Mouse (Mus musculus) lung, postnatal 0 days (tissue): ENCODE data around the gene Acot6.

Source experiments
- CTCF ChIP-seq: IDR thresholded peaks from 2 replicates; pipeline ENCODE4 v1.5.1; 2016; ENCODE audit warnings: antibody characterized with exemption, mild to moderate bottlenecking
- EP300 ChIP-seq: IDR thresholded peaks from 2 replicates; pipeline ENCODE4 v1.6.1; 2016; ENCODE audit warnings: antibody characterized with exemption, mild to moderate bottlenecking, control low read depth

DNA sequence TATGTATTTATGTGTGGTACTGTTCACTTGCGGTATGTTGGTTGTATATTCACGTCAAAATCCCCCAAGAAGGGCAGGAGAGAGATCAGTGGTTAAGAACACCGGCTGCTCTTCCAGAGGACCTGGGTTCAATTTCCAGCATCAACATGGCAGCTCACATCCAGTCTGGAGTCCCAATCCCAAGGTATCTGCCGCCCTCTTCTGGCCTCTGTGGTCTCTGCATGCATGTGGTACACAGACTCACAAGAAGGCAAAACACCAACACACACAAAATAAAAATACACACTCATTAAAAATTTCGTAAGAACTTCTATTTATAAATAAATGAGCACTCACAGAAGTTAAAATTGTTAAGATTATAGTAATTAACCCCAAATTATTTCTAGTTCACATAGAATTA lies 37.2 kb upstream of the Acot6 start:
- TF ChIP-seq CTCF (peak; percentile 50), EP300 (no peak)
